Mouse (Mus musculus) gastrocnemius, adult 2 months (tissue): Measurements from ENCODE around the gene Gm17027. TPM values are rescaled to one million over a fixed set of nuclear protein-coding genes. Genes with fewer than 3 reads are reported as not detected.
"Not testable (repeated sequence)": the region's sequence is repeated elsewhere in the genome, so short reads cannot be mapped to it uniquely, and the experiment has no call there.

Experiments
- DNase-seq: peaks from one replicate; pipeline ENCODE4 v3.0.0; 2022
- H3K27ac ChIP-seq: fragments of 200-600 bp; 2 replicates; pipeline ENCODE4 v1.8.1; 2022; ENCODE audit warnings: mild to moderate bottlenecking
- H3K4me3 ChIP-seq: fragments of 200-600 bp; 2 replicates; pipeline ENCODE4 v1.8.1; 2022; ENCODE audit warnings: mild to moderate bottlenecking, moderate library complexity
- intact Hi-C: fragments of 180-260 bp; cut with DNase I; formaldehyde crosslinking; loops from one replicate; pipeline ENCODE4 v1.15.1; 2025
- long read RNA-seq, 2 experiments: library from polyadenylated mRNA; stranded (forward); transcript quantifications; one replicate each; pipeline ENCODE4 v2.0.0; 2021
- total RNA-seq, 2 experiments: library from RNA; stranded (reverse); gene quantifications; 2 replicates each; pipeline ENCODE4 v1.2.3; 2021

The Gm17027 gene
- not detected for total RNA-seq
- long read RNA-seq, experiment 1 = 0 reads
- long read RNA-seq, experiment 2 = 0 reads

GRCm38 (mm10) chr14:42162522-42162921 is at the start of gene Gm17027:
Gene Gm17027, minus strand, starts transcription at chr14:42162622.
- intact Hi-C loops, H3K4me3 ChIP-seq, DNase-seq, H3K27ac ChIP-seq: not testable (repeated sequence)

- DNase-seq, H3K4me3 ChIP-seq, intact Hi-C loops, H3K27ac ChIP-seq: not testable (repeated sequence)
These were observed 28.3 kb upstream of the Gm17027 start, which contains the start of gene Gm3573 for GRCm38 (mm10) chr14:42190691-42191090. Gene Gm3573, minus strand, starts transcription at chr14:42190791.

- H3K27ac ChIP-seq, intact Hi-C loops, DNase-seq, H3K4me3 ChIP-seq: not testable (repeated sequence)
These were observed 21.5 kb upstream of the Gm17027 start for GRCm38 (mm10) chr14:42183936-42184335.

GRCm38 (mm10) chr14:42134571-42134970 is 27.9 kb downstream of the Gm17027 start:
- H3K27ac ChIP-seq, intact Hi-C loops, H3K4me3 ChIP-seq: not testable (repeated sequence)
- peak; percentile 15 for DNase-seq

GRCm38 (mm10) chr14:42133806-42134205 is 28.6 kb downstream of the Gm17027 start:
- intact Hi-C loops, H3K27ac ChIP-seq, H3K4me3 ChIP-seq: not testable (repeated sequence)
- DNase-seq = peak; percentile 10

- intact Hi-C loops, H3K4me3 ChIP-seq, DNase-seq, H3K27ac ChIP-seq: not testable (repeated sequence)
These were observed 45.2 kb downstream of the Gm17027 start, which contains the start of gene Gm7951 for GRCm38 (mm10) chr14:42117269-42117668. Gene Gm7951, minus strand, starts transcription at chr14:42117369.

Other genes starting within 250 kb of the Gm17027 start
- gene 1700049E17Rik1, start 237.7 kb downstream of the Gm17027 start, total RNA-seq = not detected
- gene 1700024B05Rik, start 218.6 kb downstream of the Gm17027 start, total RNA-seq = not detected
- not detected for gene Gm6401, start 194.7 kb downstream of the Gm17027 start, total RNA-seq
- gene Gm3543, start 179.3 kb downstream of the Gm17027 start, total RNA-seq = not detected
- gene Gm7951, start 45.3 kb downstream of the Gm17027 start, total RNA-seq = not detected
- not detected for gene Gm3573, start 28.2 kb upstream of the Gm17027 start, total RNA-seq
- not detected for gene Gm17026, start 97.4 kb upstream of the Gm17027 start, total RNA-seq
- gene Gm9611, start 134.7 kb upstream of the Gm17027 start, total RNA-seq = not detected
- gene Gm7995, start 147.6 kb upstream of the Gm17027 start, total RNA-seq = not detected